Mouse (Mus musculus): ENCODE results near the gene Clec2i. TPM values are rescaled to one million over a fixed set of nuclear protein-coding genes. Genes with fewer than 3 reads are reported as not detected.
"Not testable (repeated sequence)": the region's sequence is repeated elsewhere in the genome, so short reads cannot be mapped to it uniquely, and the experiment has no call there.

Gene Clec2i
- 5.0 and 9.6 TPM in 2 replicates for polyA plus RNA-seq (2012; rRNA removed)

GRCm38 (mm10) chr6:128887091-128887790, at the start of gene Clec2i:
Gene Clec2i, plus strand, starts transcription at chr6:128887588.
- H3K27me3 ChIP-seq (ENCODE audit: control insufficient read depth, insufficient read depth, low read length); H3K36me3 ChIP-seq (ENCODE audit: control insufficient read depth, insufficient read depth, low read length); H3K4me1 ChIP-seq (ENCODE audit: control insufficient read depth, insufficient read depth, insufficient read length): not testable (repeated sequence)
- Histone ChIP-seq H3K4me3 (ENCODE audit: extremely low read depth, insufficient read depth, insufficient read length) (peak within 1 kb of the TSS; percentile 68), H3K27ac (ENCODE audit: insufficient read depth, low read length) (peak within 1 kb of the TSS; percentile 65)
- peak; percentile 81 to 86 for DNase-seq (ENCODE audit: low read depth in 1 of 2, low spot score in 2 of 2)
- 16% methylated on average over 6 of the region's 6 CpGs for WGBS
- TF ChIP-seq POLR2A (IDR thresholded peaks at IDR 0.05; ENCODE audit: low read depth, low read length) = peak; percentile 72

- WGBS = under 1% methylated on average over 49 of the region's 49 CpGs
- Histone ChIP-seq H3K27ac (ENCODE audit: insufficient read depth, low read length) (peak overlapping the region; percentile 93), H3K36me3 (ENCODE audit: control insufficient read depth, insufficient read depth, low read length) (no peaks in the 10 kb centered on the region), H3K4me1 (ENCODE audit: control insufficient read depth, insufficient read depth, insufficient read length) (peaks cover 11% of the 10 kb centered on the region), H3K4me3 (ENCODE audit: extremely low read depth, insufficient read depth, insufficient read length) (peak overlapping the region; percentile 97), H3K27me3 (ENCODE audit: control insufficient read depth, insufficient read depth, low read length) (no peaks in the 10 kb centered on the region)
- TF ChIP-seq POLR2A (IDR thresholded peaks at IDR 0.05; ENCODE audit: low read depth, low read length) (no peak), CTCF (IDR thresholded peaks at IDR 0.05; ENCODE audit: extremely low read depth, insufficient read depth, insufficient read length, insufficient replicate concordance) (no peak)
- peak; percentile 76 to 82 for DNase-seq (ENCODE audit: low read depth in 1 of 2, low spot score in 2 of 2)
Observed at GRCm38 (mm10) chr6:128838342-128839265, 48.8 kb upstream of the Clec2i start.

GRCm38 (mm10) chr6:128839266-128839771, 48.1 kb upstream of the Clec2i start:
- TF ChIP-seq CTCF (IDR thresholded peaks at IDR 0.05; ENCODE audit: extremely low read depth, insufficient read depth, insufficient read length, insufficient replicate concordance) = peak; percentile 74; the same call in 1 of the 2 replicates
- no peak; the same call in 1 of the 2 replicates for TF ChIP-seq POLR2A (IDR thresholded peaks at IDR 0.05; ENCODE audit: low read depth, low read length)

DNA sequence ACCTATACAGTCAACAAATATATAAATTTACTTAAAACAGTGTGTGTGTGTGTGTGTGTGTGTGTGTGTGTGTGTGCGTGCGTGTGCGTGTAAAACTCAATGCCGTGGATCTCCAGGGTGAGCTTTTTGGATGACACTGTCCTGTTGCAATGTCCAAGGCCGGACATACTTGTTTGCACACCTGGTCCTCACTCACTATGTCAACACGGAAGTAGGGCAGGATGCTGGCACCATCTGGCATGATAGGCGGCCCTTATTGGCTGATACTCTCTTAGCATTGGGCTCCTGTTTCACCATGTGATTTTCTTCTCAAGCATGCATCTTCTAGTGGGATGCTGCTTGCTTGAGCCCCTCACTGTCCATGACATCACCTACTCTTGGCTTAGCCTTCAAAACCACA, 47.5 kb upstream of the Clec2i start:
- TF ChIP-seq CTCF (IDR thresholded peaks at IDR 0.05; ENCODE audit: extremely low read depth, insufficient read depth, insufficient read length, insufficient replicate concordance) = no peak
- no peak for TF ChIP-seq POLR2A (IDR thresholded peaks at IDR 0.05; ENCODE audit: low read depth, low read length)
- H3K36me3 ChIP-seq (ENCODE audit: control insufficient read depth, insufficient read depth, low read length) = no peaks in the 10 kb centered on the region
- no peak overlapping the region for H3K4me3 ChIP-seq (ENCODE audit: extremely low read depth, insufficient read depth, insufficient read length)
- H3K4me1 ChIP-seq (ENCODE audit: control insufficient read depth, insufficient read depth, insufficient read length) = peaks cover 16% of the 10 kb centered on the region
- H3K27me3 ChIP-seq (ENCODE audit: control insufficient read depth, insufficient read depth, low read length) = no peaks in the 10 kb centered on the region
- no peak overlapping the region; the same call in 1 of the 2 replicates for H3K27ac ChIP-seq (ENCODE audit: insufficient read depth, low read length)
- DNase-seq (ENCODE audit: low read depth in 1 of 2, low spot score in 2 of 2) = no peak
- 40% methylated on average over 7 of the region's 7 CpGs for WGBS

More at GRCm38 (mm10) chr6:128839266-128839771, 48.1 kb upstream of the Clec2i start:
- DNase-seq (ENCODE audit: low read depth in 1 of 2, low spot score in 2 of 2) = peak; percentile 91 to 94
- Histone ChIP-seq H3K4me1 (ENCODE audit: control insufficient read depth, insufficient read depth, insufficient read length) (peaks cover 14% of the 10 kb centered on the region), H3K4me3 (ENCODE audit: extremely low read depth, insufficient read depth, insufficient read length) (peak overlapping the region; percentile 97), H3K36me3 (ENCODE audit: control insufficient read depth, insufficient read depth, low read length) (no peaks in the 10 kb centered on the region), H3K27ac (ENCODE audit: insufficient read depth, low read length) (peak overlapping the region; percentile 93), H3K27me3 (ENCODE audit: control insufficient read depth, insufficient read depth, low read length) (no peaks in the 10 kb centered on the region)
- WGBS = under 1% methylated on average over 17 of the region's 17 CpGs

GRCm38 (mm10) chr6:128840669-128841068, 46.7 kb upstream of the Clec2i start:
- not testable (repeated sequence) for H3K27me3 ChIP-seq (ENCODE audit: control insufficient read depth, insufficient read depth, low read length); H3K27ac ChIP-seq (ENCODE audit: insufficient read depth, low read length); DNase-seq (ENCODE audit: low read depth in 1 of 2, low spot score in 2 of 2); H3K36me3 ChIP-seq (ENCODE audit: control insufficient read depth, insufficient read depth, low read length); H3K4me3 ChIP-seq (ENCODE audit: extremely low read depth, insufficient read depth, insufficient read length)
- 62% methylated on average over 3 of the region's 3 CpGs for WGBS
- peaks cover 13% of the 10 kb centered on the region for H3K4me1 ChIP-seq (ENCODE audit: control insufficient read depth, insufficient read depth, insufficient read length)

GRCm38 (mm10) chr6:128841327-128842089, 45.9 kb upstream of the Clec2i start:
- Histone ChIP-seq H3K4me1 (ENCODE audit: control insufficient read depth, insufficient read depth, insufficient read length) (peaks cover 12% of the 10 kb centered on the region), H3K4me3 (ENCODE audit: extremely low read depth, insufficient read depth, insufficient read length) (no peak overlapping the region)
- TF ChIP-seq POLR2A (IDR thresholded peaks at IDR 0.05; ENCODE audit: low read depth, low read length) = no peak
- no peak for TF ChIP-seq CTCF (IDR thresholded peaks at IDR 0.05; ENCODE audit: extremely low read depth, insufficient read depth, insufficient read length, insufficient replicate concordance)

More at GRCm38 (mm10) chr6:128841327-128842089, 45.9 kb upstream of the Clec2i start:
- H3K36me3 ChIP-seq (ENCODE audit: control insufficient read depth, insufficient read depth, low read length) = no peaks in the 10 kb centered on the region
- H3K27ac ChIP-seq (ENCODE audit: insufficient read depth, low read length) = no peak overlapping the region
- WGBS = 64% methylated on average over 4 of the region's 4 CpGs
- no peaks in the 10 kb centered on the region for H3K27me3 ChIP-seq (ENCODE audit: control insufficient read depth, insufficient read depth, low read length)
- no peak for DNase-seq (ENCODE audit: low read depth in 1 of 2, low spot score in 2 of 2)

Data from spleen, adult 2 months (tissue).